Mouse (Mus musculus) testis, postnatal 10 days (tissue): ENCODE data around the gene Tmem14a.
"Not testable (repeated sequence)": the region's sequence is repeated elsewhere in the genome, so short reads cannot be mapped to it uniquely, and the experiment has no call there.

Experiments used
- DNase-seq: peaks from one replicate; pipeline ENCODE4 v3.0.0; 2021; ENCODE audit warnings: low spot score

Tmem14a gene

GRCm38 (mm10) chr1:21252566-21253302 is 34.4 kb downstream of the Tmem14a start:
- no peak for DNase-seq

- no peak for DNase-seq
These were observed 34.9 kb downstream of the Tmem14a start for GRCm38 (mm10) chr1:21253303-21253650.

- DNase-seq = no peak
These were observed 35.5 kb downstream of the Tmem14a start for GRCm38 (mm10) chr1:21253856-21254255.

- DNase-seq = no peak
These were observed 37.4 kb downstream of the Tmem14a start for GRCm38 (mm10) chr1:21255625-21256345.

GRCm38 (mm10) chr1:21256391-21256790 is 38.0 kb downstream of the Tmem14a start:
- DNase-seq = no peak

- DNase-seq = no peak
These were observed 38.5 kb downstream of the Tmem14a start for GRCm38 (mm10) chr1:21256871-21257270.

- not testable (repeated sequence) for DNase-seq
These were observed 41.6 kb downstream of the Tmem14a start for GRCm38 (mm10) chr1:21259981-21260380.

- no peak for DNase-seq
These were observed 44.0 kb downstream of the Tmem14a start for GRCm38 (mm10) chr1:21262401-21262800.

GRCm38 (mm10) chr1:21263986-21264385 is 45.6 kb downstream of the Tmem14a start:
- no peak for DNase-seq

GRCm38 (mm10) chr1:21264747-21265146 is 46.4 kb downstream of the Tmem14a start:
- DNase-seq = no peak

GRCm38 (mm10) chr1:21266766-21267165 is 48.4 kb downstream of the Tmem14a start:
- no peak for DNase-seq

GRCm38 (mm10) chr1:21267466-21267865 is 49.1 kb downstream of the Tmem14a start:
- DNase-seq = not testable (repeated sequence)

- DNase-seq = peak; percentile 94
These were observed 53.1 kb downstream of the Tmem14a start for GRCm38 (mm10) chr1:21271343-21272055.

GRCm38 (mm10) chr1:21272056-21272431 is 53.7 kb downstream of the Tmem14a start:
- peak; percentile 57 for DNase-seq

- DNase-seq = no peak
These were observed 54.7 kb downstream of the Tmem14a start for GRCm38 (mm10) chr1:21273091-21273490.

- no peak for DNase-seq
These were observed 56.2 kb downstream of the Tmem14a start for GRCm38 (mm10) chr1:21274437-21275040.

- DNase-seq = not testable (repeated sequence)
These were observed 57.0 kb downstream of the Tmem14a start for GRCm38 (mm10) chr1:21275366-21275765.

GRCm38 (mm10) chr1:21276158-21276557 is 57.8 kb downstream of the Tmem14a start:
- DNase-seq = not testable (repeated sequence)
